8 mouse cellular contexts compared by ENCODE assay signal in the genomic region with DNA sequence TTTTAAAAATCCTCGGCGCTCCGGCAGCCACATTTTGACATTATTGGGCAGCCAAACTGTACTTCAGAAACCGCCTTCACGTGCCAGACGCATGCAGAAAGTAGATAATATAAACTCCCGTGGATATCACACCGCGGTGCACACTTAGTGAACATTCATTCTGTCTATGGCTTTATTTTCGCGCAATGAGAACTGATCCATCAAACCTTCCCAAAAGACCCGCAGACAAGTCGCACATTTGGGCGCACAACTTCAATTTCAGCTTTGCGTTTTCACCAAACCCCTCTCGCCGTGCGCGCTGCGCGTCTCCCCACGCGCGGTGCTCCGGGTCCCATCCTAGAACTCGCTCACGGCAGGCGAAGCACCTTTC. TPM values are rescaled to one million over a fixed set of nuclear protein-coding genes. Genes with fewer than 3 reads are reported as not detected.
DNase-seq lines count a peak whose midpoint lies in the region; ATAC-seq and TF ChIP-seq lines count a peak whose summit lies in the region.

No protein-coding gene starts in this region.

- WGBS in embryonic facial prominence, embryonic 14.5 days, result under 1% methylated on average over 28 of the region's 28 CpGs
- under 1% methylated on average over 28 of the region's 28 CpGs for WGBS in hindbrain, postnatal 0 days
- WGBS in midbrain, embryonic 16.5 days, result under 1% methylated on average over 28 of the region's 28 CpGs

- no peaks in the 10 kb centered on the region for H3K9me3 ChIP-seq in megakaryocyte, embryonic 14.5 days
- H3K9me3 ChIP-seq in embryonic facial prominence, embryonic 14.5 days (ENCODE audit: control insufficient read depth, low read length), result no peaks in the 10 kb centered on the region
- H3K9me3 ChIP-seq in hindbrain, postnatal 0 days (ENCODE audit: low read length), result no peaks in the 10 kb centered on the region
- no peaks in the 10 kb centered on the region for H3K9me3 ChIP-seq in midbrain, embryonic 16.5 days (replicated peaks; ENCODE audit: control insufficient read depth, low read length, poor library complexity, severe bottlenecking)

- H3K9ac ChIP-seq in embryonic facial prominence, embryonic 14.5 days (ENCODE audit: low read depth, low read length), result peak overlapping the region; percentile 98
- H3K9ac ChIP-seq in hindbrain, postnatal 0 days (replicated peaks; ENCODE audit: low read length), result peak overlapping the region; percentile 77
- peak overlapping the region; percentile 94 for H3K9ac ChIP-seq in midbrain, embryonic 16.5 days (ENCODE audit: low read depth, low read length)

- no peak for TF ChIP-seq CTCF in hindbrain, postnatal 0 days (IDR thresholded peaks at IDR 0.05; ENCODE audit: low read depth)

- H3K27ac ChIP-seq in embryonic facial prominence, embryonic 14.5 days (replicated peaks; ENCODE audit: low read depth, low read length), result peak overlapping the region; percentile 99
- peak overlapping the region; percentile 98 for H3K27ac ChIP-seq in hindbrain, postnatal 0 days
- peak overlapping the region; percentile 99 for H3K27ac ChIP-seq in midbrain, embryonic 16.5 days (ENCODE audit: low read length)

- peaks cover 14% of the 10 kb centered on the region for H3K36me3 ChIP-seq in megakaryocyte, embryonic 14.5 days (replicated peaks; ENCODE audit: low read length)
- 0 out of 2 replicates have a peak, but pooled peaks cover 5% of the 10 kb centered on the region for H3K36me3 ChIP-seq in embryonic facial prominence, embryonic 14.5 days (ENCODE audit: control insufficient read depth, insufficient read depth, low read length)
- no peaks in the 10 kb centered on the region for H3K36me3 ChIP-seq in hindbrain, postnatal 0 days (ENCODE audit: insufficient read depth, low read length)
- H3K36me3 ChIP-seq in midbrain, embryonic 16.5 days (ENCODE audit: control insufficient read depth, insufficient read depth, low read length), result no peaks in the 10 kb centered on the region

- peak overlapping the region; percentile 96 for H3K4me3 ChIP-seq in megakaryocyte, embryonic 14.5 days (replicated peaks)
- peak overlapping the region; percentile 93 for H3K4me3 ChIP-seq in embryonic facial prominence, embryonic 14.5 days (ENCODE audit: low read depth, low read length)
- peak overlapping the region; percentile 67 for H3K4me3 ChIP-seq in hindbrain, postnatal 0 days (ENCODE audit: low read length)
- peak overlapping the region; percentile 75 for H3K4me3 ChIP-seq in midbrain, embryonic 16.5 days (ENCODE audit: low read depth, low read length)

- peaks cover 44% of the 10 kb centered on the region for H3K4me1 ChIP-seq in megakaryocyte, embryonic 14.5 days
- H3K4me1 ChIP-seq in embryonic facial prominence, embryonic 14.5 days (ENCODE audit: control insufficient read depth, insufficient read depth, low read length), result peaks cover 29% of the 10 kb centered on the region
- 0 out of 2 replicates have a peak, but pooled peaks cover 7% of the 10 kb centered on the region for H3K4me1 ChIP-seq in hindbrain, postnatal 0 days (ENCODE audit: insufficient read depth, low read length)
- peaks cover 27% of the 10 kb centered on the region for H3K4me1 ChIP-seq in midbrain, embryonic 16.5 days (ENCODE audit: control insufficient read depth, insufficient read depth, low read length)

- ATAC-seq in megakaryocyte, adult 5-6 weeks (ENCODE audit: poor library complexity, severe bottlenecking), result no peak
- no peak for ATAC-seq in embryonic facial prominence, embryonic 14.5 days (ENCODE audit: low read depth)
- ATAC-seq in hindbrain, postnatal 0 days, result no peak
- ATAC-seq in midbrain, embryonic 16.5 days, result 0 out of 2 replicates have a peak, but pooled peaks have one; percentile 5

- H3K27me3 ChIP-seq in megakaryocyte, embryonic 14.5 days (replicated peaks), result no peaks in the 10 kb centered on the region
- H3K27me3 ChIP-seq in embryonic facial prominence, embryonic 14.5 days (replicated peaks; ENCODE audit: control insufficient read depth, insufficient read depth, low read length), result no peaks in the 10 kb centered on the region
- H3K27me3 ChIP-seq in hindbrain, postnatal 0 days (ENCODE audit: insufficient read depth, low read length), result no peaks in the 10 kb centered on the region
- H3K27me3 ChIP-seq in midbrain, embryonic 16.5 days (ENCODE audit: control insufficient read depth, insufficient read depth, low read depth, low read length), result no peaks in the 10 kb centered on the region

- DNase-seq in embryonic facial prominence, embryonic 14.5 days (ENCODE audit: low spot score), result peak; percentile 43
- DNase-seq in hindbrain, postnatal 0 days (ENCODE audit: low spot score), result no peak
- DNase-seq in right cerebral cortex, postnatal 36 days (ENCODE audit: low spot score in 2 of 2), result no peak
- no peak for DNase-seq in natural killer cell, adult 2 months (ENCODE audit: low spot score in 2 of 2)
- DNase-seq in cerebellum, postnatal 14 days, result no peak

- peak overlapping the region; percentile 73 for H3K4me2 ChIP-seq in embryonic facial prominence, embryonic 14.5 days (ENCODE audit: low read depth, low read length)
- H3K4me2 ChIP-seq in hindbrain, postnatal 0 days (ENCODE audit: low read depth, low read length), result peak overlapping the region; percentile 84
- H3K4me2 ChIP-seq in midbrain, embryonic 16.5 days (ENCODE audit: low read length), result peak overlapping the region; percentile 73

RNA-seq across cellular contexts. Expression of a gene that starts 0.9 kb away (rescaled TPM):
- polyA plus RNA-seq in megakaryocyte, embryonic 14.5 days (2012; ENCODE audit: insufficient read depth, low replicate concordance), result 1.0 and 6.1 TPM in 2 replicates
- total RNA-seq in megakaryocyte, adult 5-6 weeks (2015), result 111 and 139 TPM in 2 replicates
- 95.5 and 99.3 TPM in 2 replicates for total RNA-seq in megakaryocyte, adult 5-6 weeks (2017)
- polyA plus RNA-seq in embryonic facial prominence, embryonic 14.5 days (2014; fragmentation: Nextera tagmentation; extraction: Ambion mirVana), result 20.8 and 23.2 TPM in 2 replicates
- total RNA-seq in hindbrain, postnatal 0 days (2014; rRNA removed), result 33.1 and 50.3 TPM in 2 replicates
- polyA plus RNA-seq in hindbrain, postnatal 0 days (2015; fragmentation: Nextera tagmentation; extraction: Ambion mirVana), result 9.7 and 12.8 TPM in 2 replicates
- 15.1 and 17.4 TPM in 2 replicates for polyA plus RNA-seq in midbrain, embryonic 16.5 days (2015; fragmentation: Nextera tagmentation; extraction: Ambion mirVana)
